Mouse (Mus musculus) activated CD4-positive, CD25-positive, alpha-beta regulatory T cell, adult 4 months (primary cell): ENCODE measurements around the gene 5430402E10Rik. TPM values are rescaled to one million over a fixed set of nuclear protein-coding genes. Genes with fewer than 3 reads are reported as not detected.
"Not testable (repeated sequence)": the region's sequence is repeated elsewhere in the genome, so short reads cannot be mapped to it uniquely, and the experiment has no call there.

Experiments
- ATAC-seq: one replicate; pipeline ENCODE4 v1.8.0; 2017
- polyA plus RNA-seq, 2 experiments: library from polyadenylated mRNA; unstranded; fragments of 100-300 nt; shearing (Covaris generic); gene quantifications; one replicate each; pipeline ENCODE4 v1.2.1; 2017

The 5430402E10Rik gene
- not detected for polyA plus RNA-seq

GRCm38 (mm10) chrX:77924962-77925361, at the start of gene 5430402E10Rik:
TSS of gene 5430402E10Rik (minus strand) at chrX:77925062.
- not testable (repeated sequence) for ATAC-seq

GRCm38 (mm10) chrX:77880033-77880432, 44.8 kb downstream of the 5430402E10Rik start:
- not testable (repeated sequence) for ATAC-seq

Other genes starting within 250 kb of the 5430402E10Rik start
- gene Prkx, start 128.8 kb downstream of the 5430402E10Rik start, polyA plus RNA-seq = 10 to 100 TPM; 32.3 to 40.0 TPM
- not detected for gene Pbsn, start 71.4 kb downstream of the 5430402E10Rik start, polyA plus RNA-seq
- not detected for gene Gm14744, start 60.3 kb downstream of the 5430402E10Rik start, polyA plus RNA-seq
- gene Obp1a, start 166.3 kb upstream of the 5430402E10Rik start, polyA plus RNA-seq = not detected
- not detected for gene Gm5938, start 200.4 kb upstream of the 5430402E10Rik start, polyA plus RNA-seq